Mouse (Mus musculus) thymus, adult 2 months (tissue): ENCODE data around the gene Rasa2.

Experiments used
- CTCF ChIP-seq: fragments of 200-500 bp; IDR thresholded peaks from 2 replicates; pipeline ENCODE4 v1.5.1; 2012; ENCODE audit warnings: mild to moderate bottlenecking, control low read depth, low read length, moderate library complexity, borderline replicate concordance; ENCODE audit not compliant: control insufficient read depth, poor library complexity, insufficient read depth; ENCODE audit errors: extremely low read depth
- POLR2A ChIP-seq: fragments of 200-500 bp; IDR thresholded peaks from 2 replicates; pipeline ENCODE4 v1.6.1; 2012; ENCODE audit warnings: mild to moderate bottlenecking, low read length, control low read depth, moderate library complexity; ENCODE audit not compliant: control insufficient read depth, poor library complexity, insufficient read depth; ENCODE audit errors: extremely low read depth

GRCm38 (mm10) chr9:96563501-96563900 lies 67.9 kb downstream of the Rasa2 start:
- no peak for TF ChIP-seq CTCF
- no peak for TF ChIP-seq POLR2A
